Mouse (Mus musculus): ENCODE measurements around the gene Filip1.

GRCm38 (mm10) chr9:79970659-79971118 is 42.0 kb downstream of the Filip1 start:
- TF ChIP-seq CTCF (IDR thresholded peaks at IDR 0.05) (0 out of 2 replicates have a peak, but pooled peaks have one; percentile 5), EP300 (IDR thresholded peaks at IDR 0.05) (no peak)
